Mouse (Mus musculus): ENCODE results near the gene Bin2.

- TF ChIP-seq CTCF (IDR thresholded peaks at IDR 0.05), result no peak
- TF ChIP-seq EP300 (IDR thresholded peaks at IDR 0.05; ENCODE audit: insufficient read depth, low read depth, low read length), result no peak
These were observed 15.9 kb upstream of the Bin2 start for GRCm38 (mm10) chr15:100685255-100685654.

Measured in heart, adult 2 months (tissue).